Mouse (Mus musculus) stomach, postnatal 0 days (tissue): ENCODE results near the gene Kcnip4.

Experiments
- CTCF ChIP-seq: IDR thresholded peaks from 2 replicates; pipeline ENCODE4 v1.5.1; 2016; ENCODE audit warnings: antibody characterized with exemption, low read depth, mild to moderate bottlenecking, moderate library complexity
- EP300 ChIP-seq: optimal IDR thresholded peaks from 2 replicates; pipeline ENCODE3; 2016; ENCODE audit warnings: antibody characterized with exemption

- TF ChIP-seq CTCF (peak; percentile 77), EP300 (no peak)
Observed at GRCm38 (mm10) chr5:48345095-48345982, 1179.4 kb downstream of the Kcnip4 start.
